Mouse (Mus musculus) olfactory bulb, adult 2 months (tissue): ENCODE results near the gene Tagap1.
"Not testable (repeated sequence)": the region's sequence is repeated elsewhere in the genome, so short reads cannot be mapped to it uniquely, and the experiment has no call there.

Experiments
- CTCF ChIP-seq: fragments of 200-500 bp; IDR thresholded peaks from 2 replicates; pipeline ENCODE4 v1.5.1; 2012; ENCODE audit warnings: low read depth, mild to moderate bottlenecking, low read length, moderate library complexity; ENCODE audit not compliant: insufficient read depth
- POLR2A ChIP-seq: fragments of 200-500 bp; IDR thresholded peaks from 2 replicates; pipeline ENCODE4 v1.6.1; 2012; ENCODE audit warnings: mild to moderate bottlenecking, low read depth, low read length, moderate library complexity; ENCODE audit not compliant: insufficient read depth

- TF ChIP-seq CTCF, POLR2A: not testable (repeated sequence)
These were observed at the start of gene Tagap1 for GRCm38 (mm10) chr17:6960776-6961175.
